Comparison of ENCODE assay signal across 19 mouse cellular contexts in the genomic region with DNA sequence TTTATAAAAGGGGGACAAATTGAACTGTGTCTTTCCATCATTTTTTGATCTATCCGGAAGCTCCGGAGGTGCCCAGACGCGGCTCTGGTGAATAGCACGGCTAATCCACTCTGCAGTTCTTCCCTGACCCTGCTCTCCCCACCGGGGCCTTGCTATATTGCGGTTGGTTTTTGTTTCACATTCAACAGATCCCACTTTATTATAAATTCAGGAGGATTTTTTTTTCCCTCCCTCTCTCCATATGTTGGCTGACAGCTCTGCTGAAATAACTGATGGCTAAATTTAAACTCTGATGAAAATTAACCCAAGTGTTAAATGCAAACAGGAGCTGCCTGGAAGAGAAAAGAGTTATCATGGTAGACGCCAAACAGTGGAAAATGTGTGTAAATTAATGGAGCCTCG. TPM values are rescaled to one million over a fixed set of nuclear protein-coding genes. Genes with fewer than 3 reads are reported as not detected.
DNase-seq lines count a peak whose midpoint lies in the region; ATAC-seq lines count a peak whose summit lies in the region.
"Had no signal": no experiment of that assay in that cellular context is flagged by ENCODE, and none has a peak within 500 bp of the region (broad histone marks: within the 10 kb centered on the region; RNA-seq: fewer than 3 reads in every experiment).

No protein-coding gene starts in this region.

- no peak overlapping the region for H3K9ac ChIP-seq in forebrain, embryonic 14.5 days (ENCODE audit: low read length)
- H3K9ac ChIP-seq: embryonic facial prominence, embryonic 13.5 days; heart, embryonic 15.5 days had no signal

- H3K4me3 ChIP-seq in forebrain, embryonic 14.5 days (ENCODE audit: low read depth, low read length): no peak overlapping the region
- H3K4me3 ChIP-seq: embryonic facial prominence, embryonic 13.5 days; heart, embryonic 15.5 days had no signal

- WGBS in forebrain, embryonic 14.5 days: 31% methylated on average over 9 of the region's 9 CpGs

- DNase-seq in frontal cortex, postnatal 14 days (ENCODE audit: low spot score in 2 of 2): no peak
- DNase-seq in retina, embryonic 14.5 days (ENCODE audit: low spot score): peak; percentile 24
- no peak for DNase-seq in retina, postnatal 1 day
- peak; percentile 87 for DNase-seq in forebrain, embryonic 14.5 days (ENCODE audit: low spot score)
- no peak for DNase-seq in urinary bladder, postnatal 25 days (ENCODE audit: low spot score)
- no peak for DNase-seq in urinary bladder, postnatal 10 days (ENCODE audit: low spot score)
- DNase-seq: cerebellum, adult 9-10 months; kidney, adult 11 months; kidney, postnatal 10 days; lung, adult 2 months; right cerebral cortex, postnatal 14 days; thymus, postnatal 25 days had no signal

- ATAC-seq in frontal cortex, adult (ENCODE audit: low TSS enrichment): peak; percentile 21; the same call in 1 of the 2 replicates
- ATAC-seq in forebrain, embryonic 14.5 days: peak; percentile 84

- no peaks in the 10 kb centered on the region for H3K27me3 ChIP-seq in forebrain, embryonic 14.5 days (replicated peaks; ENCODE audit: control insufficient read depth, insufficient read depth, low read length)
- H3K27me3 ChIP-seq: embryonic facial prominence, embryonic 13.5 days; heart, embryonic 15.5 days had no signal

- no peak overlapping the region for H3K4me2 ChIP-seq in forebrain, embryonic 14.5 days (ENCODE audit: low read length)
- H3K4me2 ChIP-seq: embryonic facial prominence, embryonic 13.5 days; heart, embryonic 15.5 days had no signal

- no peaks in the 10 kb centered on the region for H3K36me3 ChIP-seq in forebrain, embryonic 14.5 days (ENCODE audit: control insufficient read depth, insufficient read depth, low read length)
- H3K36me3 ChIP-seq: embryonic facial prominence, embryonic 13.5 days; heart, embryonic 15.5 days had no signal

- H3K4me1 ChIP-seq in forebrain, embryonic 14.5 days (ENCODE audit: control insufficient read depth, insufficient read depth, low read length): 0 out of 2 replicates have a peak, but pooled peaks cover 3% of the 10 kb centered on the region
- H3K4me1 ChIP-seq: embryonic facial prominence, embryonic 13.5 days had no signal

- H3K27ac ChIP-seq in forebrain, embryonic 14.5 days (ENCODE audit: low read depth, low read length): no peak overlapping the region
- H3K27ac ChIP-seq: embryonic facial prominence, embryonic 13.5 days; heart, embryonic 15.5 days had no signal

- no peaks in the 10 kb centered on the region for H3K9me3 ChIP-seq in forebrain, embryonic 14.5 days (replicated peaks; ENCODE audit: control insufficient read depth, low read length)
- H3K9me3 ChIP-seq: embryonic facial prominence, embryonic 13.5 days; heart, embryonic 15.5 days had no signal

RNA-seq across cellular contexts. Expression of a gene that starts 21.1 kb away (rescaled TPM):
- polyA plus RNA-seq in forebrain, embryonic 14.5 days (2014; fragmentation: Nextera tagmentation; extraction: Ambion mirVana): 0.05 and 0.11 TPM in 2 replicates
- polyA plus RNA-seq: adrenal gland, adult 2 months; C2C12; embryonic facial prominence, embryonic 13.5 days; frontal cortex, adult 2 months; liver, adult 2 months; lung, adult 2 months had no signal

Comparison
In these comparisons a context has a peak if more than half of its experiments do, and no peak if none do; other contexts are left out.
1. DNase-seq: peak in retina, embryonic 14.5 days (single experiment) and forebrain, embryonic 14.5 days (single experiment); none in frontal cortex, postnatal 14 days (0 of 2), retina, postnatal 1 day (single experiment), urinary bladder, postnatal 25 days (single experiment) and urinary bladder, postnatal 10 days (single experiment).